In genomic region chr17:53566919-53567345, GRCm38 (mm10) we compare ENCODE assay signal across 8 mouse cellular contexts. TPM values are rescaled to one million over a fixed set of nuclear protein-coding genes. Genes with fewer than 3 reads are reported as not detected.
DNase-seq lines count a peak whose midpoint lies in the region; ATAC-seq lines count a peak whose summit lies in the region.

No protein-coding gene starts in this region.

- ATAC-seq in hematopoietic stem cell, adult 5-6 weeks (replicated peaks in 1 of 2; ENCODE audit: insufficient read depth in 1 of 2, low FRiP score in 2 of 2, low TSS enrichment in 1 of 2, low read depth in 1 of 2, poor library complexity in 2 of 2, severe bottlenecking in 2 of 2): peak; percentile 60 to 66

- peak; percentile 81 for DNase-seq in Muller cell, postnatal 12 days (ENCODE audit: inconsistent ontology term)
- DNase-seq in cerebellum, adult 8-10 months: peak; percentile 68
- DNase-seq in forelimb bud, embryonic 11.5 days (ENCODE audit: low read depth, low spot score): peak; percentile 65
- DNase-seq in layer of hippocampus, postnatal 25 days (ENCODE audit: extremely low spot score in 1 of 2, low spot score in 1 of 2): peak; percentile 44 to 45
- DNase-seq in lung, postnatal 36 days: peak; percentile 83
- DNase-seq in ovary, postnatal 36 days (ENCODE audit: low spot score): peak; percentile 77
- peak; percentile 26 for DNase-seq in urinary bladder, postnatal 10 days (ENCODE audit: low spot score)

RNA-seq across cellular contexts. Expression of gene Kat2b, which starts 0.3 kb away (rescaled TPM):
- 48.7 and 97.4 TPM in 2 replicates for total RNA-seq in hematopoietic stem cell, adult 5-6 weeks (2017)
- 10 to 100 TPM; 14.8 to 16.9 TPM for total RNA-seq in layer of hippocampus, postnatal 25 days (2021)

RNA-seq across cellular contexts. Expression of gene Pp2d1, which starts 27.7 kb away (rescaled TPM):
- total RNA-seq in hematopoietic stem cell, adult 5-6 weeks (2017): 0.31 TPM in 1 of 2 replicates, not detected in the other
- total RNA-seq in layer of hippocampus, postnatal 25 days (2021): not detected

Comparison
In these comparisons a context has a peak if more than half of its experiments do, and no peak if none do; other contexts are left out.
1. Peak in every context shown above with its lines: DNase-seq and ATAC-seq.
2. DNase-seq: peak in every context shown above with its lines; median percentile 83 in lung, postnatal 36 days; 81 in Muller cell, postnatal 12 days; 77 in ovary, postnatal 36 days; 68 in cerebellum, adult 8-10 months; 65 in forelimb bud, embryonic 11.5 days; 44 in layer of hippocampus, postnatal 25 days; 26 in urinary bladder, postnatal 10 days.